Mouse (Mus musculus) erythroblast, embryonic 14.5 days (primary cell): ENCODE measurements around the gene Ankrd66.

ENCODE experiments used
- GATA1 ChIP-seq: IDR thresholded peaks from 2 replicates; pipeline ENCODE4 v1.6.1; 2012; ENCODE audit warnings: low read length, inconsistent platforms, mixed read lengths
- TAL1 ChIP-seq: IDR thresholded peaks from 3 replicates; pipeline ENCODE4 v1.6.1; 2012; ENCODE audit warnings: low read length, inconsistent platforms, mixed read lengths

- TF ChIP-seq GATA1 (no peak), TAL1 (no peak)
These were observed 57.5 kb downstream of the Ankrd66 start for GRCm38 (mm10) chr17:43485982-43486381.
